Mouse (Mus musculus) cerebellum, postnatal 14 days (tissue): Measurements from ENCODE around the gene Rab42.
"Not testable (repeated sequence)": the region's sequence is repeated elsewhere in the genome, so short reads cannot be mapped to it uniquely, and the experiment has no call there.

Experiments
- DNase-seq, 2 experiments: peaks; one replicate each; pipeline ENCODE4 v3.0.0; 2021; ENCODE audit warnings: mixed read lengths in 2 of 2

Rab42 gene

GRCm38 (mm10) chr4:132311209-132311608 is 8.0 kb upstream of the Rab42 start:
- no peak for DNase-seq

GRCm38 (mm10) chr4:132309849-132310472 is 6.8 kb upstream of the Rab42 start:
- DNase-seq = peak; percentile 47 to 58

- peak; percentile 31 to 46 for DNase-seq
These were observed 6.1 kb upstream of the Rab42 start for GRCm38 (mm10) chr4:132309140-132309848.

DNA sequence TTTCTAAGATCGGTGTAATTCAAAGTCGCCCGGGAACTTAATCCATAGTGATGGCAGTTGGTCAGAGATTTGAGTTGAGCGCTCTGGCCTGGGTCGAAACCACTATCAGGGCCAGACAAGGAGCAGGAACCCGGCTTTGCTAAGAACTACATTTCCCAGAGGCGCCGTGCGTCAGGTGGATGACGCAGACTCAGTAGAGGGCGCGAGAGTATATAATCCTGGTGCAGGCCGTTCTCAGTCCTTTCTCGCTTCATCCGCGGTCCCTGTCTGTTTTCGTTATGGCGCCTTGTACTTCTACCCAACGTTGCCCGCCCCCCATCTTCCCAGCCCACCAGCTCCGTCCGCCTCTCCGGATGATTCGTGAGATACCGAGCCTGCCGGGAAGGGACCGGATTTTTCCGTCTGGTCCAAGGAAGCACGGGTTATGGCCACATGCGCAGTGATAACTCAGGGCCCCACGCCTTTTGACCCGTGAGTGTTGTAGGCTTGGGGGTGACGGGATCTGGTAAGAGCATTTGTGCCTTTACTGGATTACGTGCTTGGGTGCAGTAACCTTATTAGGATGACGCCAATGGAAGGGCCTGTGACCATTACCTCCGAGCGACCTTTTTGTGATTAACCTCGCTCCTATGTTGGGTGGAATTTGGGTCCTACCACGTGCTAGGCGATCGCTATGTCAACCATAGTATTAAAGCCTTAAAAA is 5.4 kb upstream of the Rab42 start:
- DNase-seq = peak; percentile 90 to 94

DNA sequence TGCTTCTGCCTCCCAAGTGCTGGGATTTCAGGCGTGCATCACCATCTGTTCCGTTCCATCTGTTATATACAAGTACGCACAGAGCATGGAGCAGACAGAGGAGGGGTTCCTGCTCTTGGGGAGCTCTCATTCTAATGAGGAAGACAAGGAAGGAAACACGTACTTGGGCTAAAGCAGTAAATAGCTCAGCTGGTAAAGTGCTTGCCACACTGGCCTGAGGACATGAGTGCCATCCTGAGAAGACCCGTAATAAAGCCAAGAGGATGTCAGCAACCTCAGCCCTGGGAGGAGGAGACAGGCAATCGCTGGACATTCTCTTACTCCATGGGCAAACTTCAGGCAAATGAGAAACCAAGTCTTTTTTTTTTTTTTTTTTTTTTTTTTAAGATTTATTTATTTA is 2.8 kb upstream of the Rab42 start:
- DNase-seq = no peak

GRCm38 (mm10) chr4:132305276-132305675 is 2.1 kb upstream of the Rab42 start:
- no peak for DNase-seq

- not testable (repeated sequence) for DNase-seq
These were observed 299 bp upstream of the Rab42 start for GRCm38 (mm10) chr4:132303484-132303883.

- no peak for DNase-seq
These were observed 933 bp downstream of the Rab42 start for GRCm38 (mm10) chr4:132301965-132302938.

DNA sequence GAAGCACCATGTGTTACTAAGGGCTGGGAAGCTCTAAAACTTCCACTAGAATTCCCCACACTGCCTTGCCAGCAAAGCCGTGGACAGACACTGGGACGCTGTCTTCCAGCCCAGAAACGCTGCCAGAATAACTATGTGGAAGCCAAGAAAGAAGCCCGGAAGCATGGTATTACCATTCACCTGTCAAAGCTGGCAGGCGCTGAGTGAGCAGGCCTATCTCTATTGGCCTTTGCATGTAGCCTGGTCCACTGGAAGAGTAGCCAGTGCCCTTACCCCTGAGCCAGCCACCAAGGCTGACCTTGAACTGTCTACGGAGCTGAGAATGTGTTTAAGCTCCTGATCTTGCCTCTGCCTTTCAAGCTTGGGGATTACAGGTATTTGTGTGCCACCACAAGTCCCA is 1.7 kb downstream of the Rab42 start:
- peak; percentile 24 to 31 for DNase-seq

- DNase-seq = no peak
These were observed 3.3 kb downstream of the Rab42 start for GRCm38 (mm10) chr4:132299849-132300248.

DNA sequence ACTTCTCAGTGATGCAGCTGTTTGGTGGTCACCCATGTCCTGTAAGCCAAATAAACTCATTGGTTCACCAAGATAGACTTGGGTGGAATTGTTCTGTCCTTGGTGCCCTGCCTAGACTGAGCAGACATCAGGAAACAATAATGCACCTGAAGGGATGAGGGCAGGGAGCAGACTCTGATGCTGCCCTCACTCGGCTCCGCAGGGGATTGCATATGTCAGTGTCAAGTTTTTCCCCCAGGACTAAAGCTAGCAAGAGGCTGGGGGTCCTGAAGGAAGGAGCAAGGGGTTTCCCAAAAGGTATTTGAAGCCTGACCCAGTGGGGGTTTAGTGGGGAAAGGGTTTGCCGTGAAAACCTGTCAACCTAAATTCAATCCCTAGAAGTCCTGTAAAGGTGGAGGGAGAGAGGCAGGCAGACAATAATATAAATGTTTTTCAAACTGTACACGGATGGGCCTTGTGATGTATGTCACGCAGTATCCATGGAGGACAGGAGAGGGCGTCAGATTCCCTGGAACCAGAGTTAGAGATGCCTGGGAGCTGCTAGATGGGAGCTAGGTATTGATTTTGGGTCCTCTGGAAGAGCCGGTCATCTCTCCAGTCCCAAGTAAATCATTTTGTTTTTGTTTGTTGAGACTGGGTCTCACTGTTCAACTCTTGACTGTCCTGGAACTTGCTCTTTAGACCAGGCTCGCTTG is 7.3 kb downstream of the Rab42 start:
- no peak for DNase-seq

GRCm38 (mm10) chr4:132293682-132294240 is 9.4 kb downstream of the Rab42 start:
- DNase-seq = no peak

DNA sequence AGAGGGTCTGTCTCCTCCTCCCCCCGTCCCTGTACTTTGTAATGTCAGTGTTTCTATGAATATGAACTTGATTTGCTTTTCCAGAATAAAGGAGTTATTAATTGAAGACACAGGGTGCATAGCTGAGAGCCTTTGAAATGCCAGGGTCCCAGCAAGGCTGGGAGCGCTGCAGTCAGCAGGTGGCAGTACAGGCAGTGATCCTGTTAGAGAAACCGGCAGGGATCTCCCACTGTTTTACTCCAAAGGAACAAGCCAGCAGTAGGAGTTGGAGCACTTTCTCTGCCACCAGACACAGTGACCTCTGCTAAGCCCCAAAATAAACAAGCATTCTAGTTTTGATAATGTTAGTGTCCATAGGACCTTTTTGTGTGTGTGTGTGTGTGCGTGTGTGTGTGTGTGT is 10.2 kb downstream of the Rab42 start:
- DNase-seq = peak; percentile 31 to 43

DNA sequence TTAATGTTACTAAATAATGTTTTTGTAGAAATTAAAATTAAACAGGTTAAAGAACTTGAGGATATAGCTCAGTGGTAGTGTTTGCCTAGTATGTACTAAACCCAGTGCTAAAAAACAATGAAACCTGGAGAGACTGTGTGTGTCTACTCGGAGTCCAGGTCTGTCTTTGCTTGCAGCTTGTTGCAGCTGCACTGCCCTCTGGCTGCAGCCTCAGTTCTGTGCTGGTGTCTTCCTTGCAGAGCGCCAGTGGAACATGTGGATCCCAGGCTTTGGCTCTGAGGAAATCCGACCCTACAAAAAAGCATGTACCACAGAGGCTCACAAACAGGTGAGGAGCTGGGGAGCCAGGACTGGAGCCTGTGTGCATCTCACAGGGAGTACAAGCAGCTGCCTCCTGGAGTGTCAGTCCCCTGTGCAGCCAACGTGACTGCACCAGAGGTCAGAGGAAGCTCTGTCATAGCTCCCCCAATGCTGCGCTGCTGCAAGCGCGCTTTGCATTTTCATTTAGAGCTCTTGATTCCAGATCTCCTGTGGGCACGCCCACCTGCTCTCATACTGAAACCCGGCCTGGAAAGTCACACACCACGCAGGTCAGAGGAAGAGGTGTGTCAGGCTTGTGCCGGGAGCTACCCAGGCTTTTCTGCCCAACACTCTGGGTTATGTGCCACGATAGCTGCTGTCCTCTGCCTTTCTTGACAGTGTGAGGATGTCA is 11.4 kb downstream of the Rab42 start:
- DNase-seq = no peak

DNA sequence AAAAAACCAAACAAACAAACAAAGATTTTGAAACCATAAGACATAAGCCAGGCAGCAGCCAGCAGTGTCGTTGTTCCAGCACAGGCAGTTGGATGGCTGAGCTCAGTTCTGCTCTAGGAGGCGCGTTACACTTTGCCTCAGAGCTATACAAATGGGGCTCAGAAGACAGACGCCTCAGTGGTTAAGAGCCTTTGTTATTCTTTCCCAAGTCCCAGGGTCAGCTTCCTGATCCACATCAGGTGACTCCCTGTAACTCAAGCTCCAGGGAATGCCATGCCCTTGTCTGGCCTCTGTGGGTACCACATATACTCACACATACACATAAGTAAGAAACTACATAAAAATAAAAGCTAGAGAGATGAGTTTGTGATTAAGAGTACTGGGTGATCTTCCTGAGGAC is 12.1 kb downstream of the Rab42 start:
- no peak for DNase-seq

GRCm38 (mm10) chr4:132288840-132289239 is 14.3 kb downstream of the Rab42 start:
- not testable (repeated sequence) for DNase-seq

- no peak for DNase-seq
These were observed 27.2 kb downstream of the Rab42 start for GRCm38 (mm10) chr4:132275949-132276348.

DNA sequence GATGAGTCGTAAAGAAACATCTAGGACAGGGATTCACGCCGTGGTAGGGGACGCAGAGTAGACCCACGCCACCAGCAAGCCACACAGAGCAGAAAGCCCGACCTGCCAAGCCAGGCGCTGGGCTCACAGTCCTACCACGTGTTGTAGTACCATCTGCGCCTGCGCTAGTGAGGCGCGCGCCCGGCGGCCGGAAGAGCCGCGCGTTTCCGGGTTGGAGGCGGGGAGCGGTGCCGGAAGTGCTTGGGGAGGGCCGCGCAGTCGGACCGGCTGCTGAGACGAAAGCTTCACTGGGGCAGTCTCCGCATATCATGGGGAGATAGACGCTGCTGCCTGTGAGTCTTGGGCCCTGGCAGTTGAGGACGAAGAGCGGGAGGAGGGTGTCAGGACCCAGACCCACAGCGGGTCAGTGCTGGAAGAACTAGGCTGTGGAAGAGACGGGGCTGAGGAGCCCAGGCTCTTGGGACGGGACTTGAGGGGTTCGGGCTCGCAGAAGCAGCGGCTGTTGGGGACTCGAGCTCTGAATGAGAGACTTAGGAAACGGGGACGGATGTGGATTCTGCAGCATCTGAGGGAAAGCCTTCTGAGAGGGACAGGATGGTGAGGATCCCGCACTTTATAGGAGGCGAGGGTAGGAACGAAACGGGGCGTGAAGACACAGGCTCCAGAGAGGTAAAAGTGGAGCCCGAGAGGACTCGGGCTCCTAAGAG is 28.9 kb downstream of the Rab42 start, which contains the start of gene Taf12:
TSS of gene Taf12 (plus strand) at position 220 of the 707 bp plus-strand sequence.
- DNase-seq = peak; percentile 93 to 95

- DNase-seq = peak; percentile 44 to 62
These were observed 30.0 kb downstream of the Rab42 start for GRCm38 (mm10) chr4:132273166-132273565.
